Mouse (Mus musculus) hindbrain, embryonic 14.5 days (tissue): ENCODE data around the gene Calr. TPM values are rescaled to one million over a fixed set of nuclear protein-coding genes. Genes with fewer than 3 reads are reported as not detected.

Source experiments
- ATAC-seq: fragments of 200-750 bp; cut with Nextera tagmentation; 2 replicates; pipeline ENCODE4 v1.8.0; 2017; ENCODE audit warnings: moderate number of reproducible peaks, mild to moderate bottlenecking, moderate TSS enrichment, moderate library complexity; ENCODE audit not compliant: low FRiP score
- DNase-seq: peaks from one replicate; pipeline ENCODE4 v3.0.0-alpha.2; 2015; ENCODE audit warnings: low spot score
- H3K27ac ChIP-seq: fragments of 300-500 bp; sonication (generic); 2 replicates; pipeline ENCODE4 v1.5.1; 2014; ENCODE audit warnings: mild to moderate bottlenecking, moderate library complexity
- H3K27me3 ChIP-seq: fragments of 300-500 bp; sonication (generic); 2 replicates; pipeline ENCODE4 v1.6.1; 2014; ENCODE audit warnings: mild to moderate bottlenecking, low read length, mixed read lengths; ENCODE audit not compliant: control insufficient read depth, insufficient read depth
- H3K36me3 ChIP-seq: fragments of 300-500 bp; sonication (generic); replicated peaks from 2 replicates; pipeline ENCODE4 v1.6.1; 2014; ENCODE audit not compliant: control insufficient read depth, insufficient read depth
- H3K4me1 ChIP-seq: fragments of 300-500 bp; sonication (generic); replicated peaks from 2 replicates; pipeline ENCODE4 v1.6.1; 2014; ENCODE audit warnings: antibody characterized with exemption, low read length, mixed read lengths; ENCODE audit not compliant: control insufficient read depth, insufficient read depth
- H3K4me2 ChIP-seq: fragments of 300-500 bp; sonication (generic); replicated peaks from 2 replicates; pipeline ENCODE4 v1.6.1; 2014; ENCODE audit warnings: mild to moderate bottlenecking, moderate library complexity
- H3K4me3 ChIP-seq: fragments of 300-500 bp; sonication (generic); replicated peaks from 2 replicates; pipeline ENCODE4 v1.5.1; 2014; ENCODE audit warnings: mild to moderate bottlenecking, low read length
- H3K9ac ChIP-seq: fragments of 300-500 bp; sonication (generic); 2 replicates; pipeline ENCODE4 v1.6.1; 2014
- H3K9me3 ChIP-seq: fragments of 300-500 bp; sonication (generic); 2 replicates; pipeline ENCODE4 v1.6.1; 2016; ENCODE audit warnings: low read length; ENCODE audit not compliant: control insufficient read depth
- WGBS: fragments of 180-500 bp; shearing (Covaris S2); extraction: QIAGEN DNeasy Blood & Tissue Kit; methylation state at CpG from one replicate; pipeline ENCODE4 v1.1.7; 2014; 5-methylcytosine and 5-hydroxymethylcytosine counted together
- polyA plus RNA-seq: library from polyadenylated mRNA; unstranded; fragments of >200 nt; fragmentation: Nextera tagmentation; extraction: Ambion mirVana; gene quantifications from 2 replicates; pipeline ENCODE4 v1.2.1, GENCODE M21; 2014

The Calr gene
- polyA plus RNA-seq, 1 experiment from 2014 or later, result 574 TPM

DNA sequence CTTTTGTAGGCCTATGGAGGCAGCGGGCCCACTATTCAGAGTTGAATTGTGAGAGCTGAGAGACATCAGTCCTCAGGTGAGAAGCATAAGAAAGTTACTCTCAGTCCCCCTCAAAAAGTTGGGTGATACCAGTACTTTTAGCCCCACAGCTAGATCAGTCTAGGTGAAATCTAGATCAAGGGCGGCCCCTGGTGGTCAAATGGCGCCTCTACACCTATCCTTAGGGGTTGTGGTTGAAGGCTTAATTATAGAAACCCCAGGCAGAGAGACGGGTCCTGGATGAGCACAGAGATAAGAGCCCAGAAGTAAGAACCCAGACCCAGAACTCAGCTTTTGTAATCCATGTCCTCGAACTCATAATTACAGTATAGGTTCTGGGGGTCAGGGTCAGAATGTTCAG, 33.7 kb downstream of the Calr start:
- no peak overlapping the region for H3K4me3 ChIP-seq
- H3K27ac ChIP-seq, result peak overlapping the region; percentile 81; the same call in 1 of the 2 replicates
- H3K4me2 ChIP-seq, result no peak overlapping the region
- H3K36me3 ChIP-seq, result no peaks in the 10 kb centered on the region
- H3K4me1 ChIP-seq, result peaks cover 15% of the 10 kb centered on the region
- H3K27me3 ChIP-seq, result peaks cover 9% of the 10 kb centered on the region
- H3K9ac ChIP-seq, result no peak overlapping the region
- no peaks in the 10 kb centered on the region for H3K9me3 ChIP-seq
- WGBS, result 3% methylated on average over 5 of the region's 5 CpGs
- DNase-seq (peak; percentile 89), ATAC-seq (no peak)

DNA sequence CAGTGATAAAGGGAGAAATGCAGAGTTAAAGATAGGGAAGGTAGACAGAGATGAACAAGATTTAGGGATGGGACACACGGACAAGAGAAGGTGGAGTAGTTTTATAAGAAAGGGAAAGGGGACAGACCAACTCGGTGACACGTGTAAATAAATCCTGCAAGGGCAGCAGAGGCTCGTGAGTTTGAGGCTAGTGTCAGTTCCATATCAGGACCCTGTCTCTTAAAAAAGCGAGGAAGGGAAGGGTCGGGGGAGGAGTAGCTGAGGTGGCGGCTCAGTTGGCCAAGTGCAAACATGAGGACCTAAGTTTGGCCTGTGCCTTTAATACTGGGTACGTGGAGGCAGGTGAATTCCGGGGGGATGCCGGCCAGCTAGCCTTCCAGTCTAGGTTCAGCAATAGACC, 35.4 kb downstream of the Calr start:
- Histone ChIP-seq H3K4me3 (peak overlapping the region; percentile 26), H3K4me1 (peaks cover 15% of the 10 kb centered on the region), H3K9ac (peak overlapping the region; percentile 46), H3K9me3 (no peaks in the 10 kb centered on the region), H3K27ac (peak overlapping the region; percentile 71), H3K27me3 (peaks cover 20% of the 10 kb centered on the region), H3K4me2 (peak overlapping the region; percentile 54), H3K36me3 (no peaks in the 10 kb centered on the region)
- DNase-seq, result no peak
- WGBS, result 12% methylated on average over 10 of the region's 10 CpGs
- no peak for ATAC-seq

DNA sequence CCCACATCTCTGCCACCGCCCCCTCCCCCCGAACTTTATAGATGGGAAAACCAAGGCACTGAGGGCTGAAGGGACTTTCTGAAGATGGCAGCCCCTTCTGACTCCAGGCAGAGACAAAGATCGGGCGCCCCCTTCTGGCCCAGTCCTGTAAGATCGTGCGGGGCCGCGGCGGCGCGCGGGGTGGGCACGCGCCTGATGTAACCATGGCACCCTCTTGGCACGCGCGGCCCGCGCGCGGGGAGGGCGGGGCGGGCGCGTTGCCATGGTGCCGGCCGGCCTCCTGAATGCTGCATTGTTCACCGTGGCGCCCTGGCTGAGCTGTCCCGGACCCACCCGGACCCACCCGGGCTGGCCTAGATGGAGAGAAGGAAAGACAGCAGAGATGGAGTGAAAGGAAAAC, 35.8 kb downstream of the Calr start:
- H3K9me3 ChIP-seq, result no peaks in the 10 kb centered on the region
- peak overlapping the region; percentile 26 for H3K4me3 ChIP-seq
- peaks cover 20% of the 10 kb centered on the region for H3K27me3 ChIP-seq
- peaks cover 15% of the 10 kb centered on the region for H3K4me1 ChIP-seq
- H3K4me2 ChIP-seq, result peak overlapping the region; percentile 54
- H3K36me3 ChIP-seq, result no peaks in the 10 kb centered on the region
- 1% methylated on average over 32 of the region's 32 CpGs for WGBS
- ATAC-seq (peak; percentile 83), DNase-seq (peak; percentile 91)
- peak overlapping the region; percentile 46 for H3K9ac ChIP-seq
- peak overlapping the region; percentile 71 for H3K27ac ChIP-seq

DNA sequence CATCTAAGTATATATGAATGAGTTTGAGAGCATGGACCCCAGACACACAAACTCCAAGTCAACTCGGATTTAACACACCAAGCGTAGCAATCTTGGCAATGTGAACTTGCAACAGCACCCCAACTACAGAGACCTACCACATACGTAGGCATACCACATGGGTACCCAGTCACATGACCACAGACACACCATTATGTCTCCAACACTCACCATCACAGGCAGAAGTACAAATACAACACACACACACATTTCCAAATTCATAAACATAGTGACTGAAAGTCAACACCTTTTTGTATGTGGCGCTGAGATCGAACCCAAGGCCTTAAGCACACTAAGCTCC, 36.8 kb downstream of the Calr start:
- Histone ChIP-seq H3K4me1 (peaks cover 13% of the 10 kb centered on the region), H3K4me2 (no peak overlapping the region), H3K36me3 (no peaks in the 10 kb centered on the region), H3K4me3 (no peak overlapping the region), H3K27ac (0 out of 2 replicates have a peak overlapping the region, but pooled peaks have one; percentile 61), H3K9ac (no peak overlapping the region), H3K9me3 (no peaks in the 10 kb centered on the region), H3K27me3 (peaks cover 24% of the 10 kb centered on the region)
- 76% methylated on average over 5 of the region's 5 CpGs for WGBS
- DNase-seq (no peak), ATAC-seq (no peak)

DNA sequence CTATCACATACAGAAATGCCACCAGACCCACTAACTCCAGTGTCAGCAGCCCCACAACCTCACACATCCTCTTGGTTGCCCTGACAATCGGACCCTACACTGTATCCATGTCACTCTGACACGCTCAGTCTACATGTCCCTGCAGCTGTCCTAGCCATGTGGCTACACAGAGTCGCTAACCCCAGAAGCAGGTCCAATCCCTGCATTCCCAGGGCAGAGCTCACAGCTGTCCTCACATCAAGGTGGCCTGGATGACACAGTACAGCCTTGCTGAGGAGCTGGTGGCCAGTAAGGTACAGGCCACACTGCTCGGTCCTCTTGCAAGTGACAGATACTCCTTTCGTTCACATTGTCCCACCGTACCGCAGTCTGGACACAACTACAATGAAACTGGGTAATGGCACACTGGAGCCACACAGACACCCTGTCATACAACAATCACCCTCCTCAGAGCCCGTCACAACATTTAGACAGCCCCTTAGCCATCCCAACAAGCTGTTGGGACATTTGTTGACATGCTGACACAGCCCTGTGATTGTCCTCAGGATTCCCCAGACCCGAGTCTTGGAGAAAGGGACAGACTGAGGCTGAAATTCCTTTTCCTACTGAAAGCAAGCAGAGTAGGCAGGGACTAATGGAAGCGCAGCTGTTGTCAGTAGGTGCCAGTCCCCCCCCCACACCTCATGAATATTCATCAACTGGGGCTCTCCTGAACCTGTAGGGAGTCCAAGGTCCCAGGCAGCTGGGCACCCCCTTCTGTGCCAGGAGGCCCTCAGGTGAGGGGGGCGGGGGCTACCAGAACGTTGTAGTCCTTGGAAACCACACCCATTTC, 37.4 kb downstream of the Calr start:
- Histone ChIP-seq H3K4me1 (peaks cover 9% of the 10 kb centered on the region), H3K36me3 (no peaks in the 10 kb centered on the region), H3K9me3 (no peaks in the 10 kb centered on the region), H3K27ac (peak overlapping the region; percentile 61), H3K9ac (0 out of 2 replicates have a peak overlapping the region, but pooled peaks have one; percentile 7), H3K4me3 (no peak overlapping the region), H3K4me2 (no peak overlapping the region), H3K27me3 (peaks cover 30% of the 10 kb centered on the region)
- ATAC-seq (no peak), DNase-seq (no peak)
- 41% methylated on average over 12 of the region's 12 CpGs for WGBS

DNA sequence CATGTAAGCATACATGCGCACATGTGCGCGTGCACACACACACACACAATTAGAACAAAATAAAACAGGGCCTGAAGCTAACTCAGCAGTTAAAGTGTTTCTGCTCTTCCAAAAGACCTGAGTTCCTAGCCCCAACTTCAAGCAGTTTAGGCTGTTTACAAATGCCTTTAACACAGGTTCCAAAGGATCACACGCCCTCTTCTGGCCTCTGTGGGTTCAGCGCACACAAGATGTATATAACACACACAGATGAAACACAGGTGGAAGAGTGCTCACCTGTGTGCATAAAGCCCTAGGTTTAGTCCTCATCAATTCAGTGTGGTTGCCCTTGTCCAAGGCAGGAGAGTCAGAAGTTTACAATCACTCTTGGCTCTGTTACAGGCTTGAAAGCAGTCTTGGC, 40.7 kb downstream of the Calr start:
- Histone ChIP-seq H3K9ac (no peak overlapping the region), H3K9me3 (no peaks in the 10 kb centered on the region), H3K36me3 (no peaks in the 10 kb centered on the region), H3K27me3 (peaks cover 53% of the 10 kb centered on the region), H3K4me1 (peaks cover 4% of the 10 kb centered on the region), H3K27ac (no peak overlapping the region), H3K4me2 (no peak overlapping the region), H3K4me3 (no peak overlapping the region)
- DNase-seq, result no peak
- WGBS, result 94% methylated on average over 5 of the region's 5 CpGs
- ATAC-seq, result no peak

DNA sequence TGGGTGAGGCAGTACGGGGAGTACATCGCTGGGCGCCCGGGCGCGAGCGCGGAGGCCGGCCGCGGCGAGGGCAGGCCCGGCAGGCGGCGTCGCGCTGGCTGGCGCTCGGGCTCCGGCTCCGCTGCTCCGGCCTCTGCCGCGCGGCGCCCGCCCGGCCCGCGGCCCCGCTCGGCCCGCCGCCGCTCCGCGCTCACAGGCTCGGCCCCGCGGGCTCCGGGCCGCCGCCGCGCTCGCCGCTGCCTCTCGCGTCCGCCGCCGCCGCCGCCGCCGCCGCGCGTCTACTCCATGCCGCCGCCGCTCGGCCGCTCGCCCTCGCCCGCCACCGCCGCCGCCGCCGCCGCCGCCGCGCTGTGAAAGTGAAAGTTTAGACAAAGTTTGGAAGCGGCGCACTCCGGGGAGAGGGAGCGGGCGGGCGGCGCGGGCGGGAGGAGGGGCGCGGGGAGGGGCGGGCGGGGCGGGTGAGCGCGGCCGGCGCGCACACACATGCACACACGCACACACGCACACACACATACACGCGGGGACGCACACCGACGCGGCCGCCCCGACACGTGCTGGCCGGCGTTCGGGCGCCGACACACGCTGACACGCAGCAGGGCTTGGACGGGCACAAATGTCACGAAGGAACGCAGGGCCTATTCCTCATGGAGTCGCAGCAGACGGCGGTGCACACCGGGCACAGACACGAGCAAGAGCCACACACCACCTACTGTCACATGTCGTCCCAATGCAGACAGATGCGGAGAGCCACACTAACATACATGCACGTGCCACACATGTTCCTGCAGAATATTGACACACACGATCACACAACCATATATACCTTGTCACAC, 46.5 kb downstream of the Calr start, which contains the start of gene Nfix:
Gene Nfix (minus strand): TSS at position 346 of the 833 bp plus-strand sequence.
- WGBS, result 2% methylated on average over 53 of the region's 125 CpGs
- Histone ChIP-seq H3K36me3 (peaks cover 6% of the 10 kb centered on the region; the same call in 1 of the 2 replicates), H3K4me2 (peak within 1 kb of the TSS; percentile 92), H3K9me3 (no peaks in the 10 kb centered on the region), H3K4me3 (peak within 1 kb of the TSS; percentile 44), H3K9ac (peak within 1 kb of the TSS; percentile 85), H3K4me1 (no peaks in the 10 kb centered on the region; the same call in 1 of the 2 replicates), H3K27ac (peak within 1 kb of the TSS; percentile 86), H3K27me3 (peaks cover 89% of the 10 kb centered on the region)
- peak; percentile 51 for ATAC-seq
- DNase-seq, result no peak

DNA sequence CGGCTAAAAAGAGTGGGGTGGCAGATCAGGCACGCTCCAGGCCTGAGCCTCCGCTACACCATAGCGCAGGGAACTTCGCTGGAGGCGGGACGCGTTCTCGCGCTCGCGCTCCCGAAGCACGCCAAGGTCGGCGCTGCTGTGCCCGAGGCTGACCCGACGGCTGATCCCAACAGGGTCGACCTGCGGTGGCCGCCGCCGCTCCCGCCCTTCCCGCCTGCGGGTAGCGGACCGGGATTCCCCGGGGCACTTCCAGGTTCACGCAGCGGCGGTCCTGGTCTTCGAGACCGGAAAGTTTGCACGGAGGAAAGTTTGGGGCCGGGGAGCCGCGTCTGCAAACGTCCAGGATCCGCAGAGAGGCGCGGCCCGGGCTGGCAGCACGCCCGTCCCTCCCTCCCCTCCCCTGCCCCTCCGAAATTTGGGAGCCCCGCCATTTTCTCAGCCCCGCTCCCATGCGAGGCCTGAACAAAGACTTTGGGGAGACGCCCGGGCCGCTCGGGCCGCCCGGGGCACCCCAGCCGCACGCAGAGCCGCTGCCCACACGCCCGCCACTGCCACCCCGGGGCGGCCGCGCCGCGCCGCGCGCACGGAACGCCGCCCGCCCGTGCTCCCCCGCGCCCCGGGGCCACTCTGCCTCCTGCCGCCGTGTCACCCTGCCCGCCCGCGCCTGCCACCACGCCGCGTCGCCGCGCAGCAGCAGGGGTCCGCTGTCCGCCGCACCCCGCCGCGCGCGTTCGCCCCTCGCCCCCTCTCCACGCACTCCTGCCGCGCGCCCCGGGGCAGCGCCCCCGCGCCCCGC, 47.4 kb downstream of the Calr start:
- ATAC-seq, result no peak
- peaks cover 8% of the 10 kb centered on the region for H3K4me1 ChIP-seq
- under 1% methylated on average over 75 of the region's 108 CpGs for WGBS

More for the DNA sequence above, 47.4 kb downstream of the Calr start:
- Histone ChIP-seq H3K9ac (peak overlapping the region; percentile 85), H3K27me3 (peaks cover 88% of the 10 kb centered on the region), H3K4me3 (peak overlapping the region; percentile 44), H3K27ac (peak overlapping the region; percentile 86), H3K4me2 (peak overlapping the region; percentile 92), H3K36me3 (peaks cover 6% of the 10 kb centered on the region; the same call in 1 of the 2 replicates), H3K9me3 (no peaks in the 10 kb centered on the region)
- no peak for DNase-seq
